Mouse (Mus musculus): Measurements from ENCODE around the gene Stard10. TPM values are rescaled to one million over a fixed set of nuclear protein-coding genes. Genes with fewer than 3 reads are reported as not detected.

Stard10 gene
- polyA plus RNA-seq, 1 experiment from 2014 or later: 142 TPM

DNA sequence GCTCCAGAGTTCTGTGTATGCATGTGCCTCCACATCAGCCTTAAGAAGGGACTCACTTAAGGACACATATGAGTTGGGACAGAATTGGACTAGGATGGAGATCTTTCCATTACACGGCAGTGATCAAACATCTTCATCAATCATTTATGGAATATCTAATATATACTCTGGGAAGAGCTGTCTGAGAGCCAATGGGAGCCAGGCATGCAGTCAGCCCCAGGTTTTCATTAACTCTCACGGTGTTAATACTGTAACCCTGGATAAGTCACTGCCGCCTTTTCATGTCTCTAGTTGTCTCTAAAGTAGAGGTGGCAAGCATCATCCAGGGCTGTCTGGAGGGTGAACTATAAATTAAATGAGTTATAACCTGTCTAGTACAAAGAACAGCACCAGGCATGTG is 3.9 kb upstream of the Stard10 start:
- no peak overlapping the region for H3K9ac ChIP-seq (ENCODE audit: low read depth, low read length)
- no peak overlapping the region for H3K27ac ChIP-seq (ENCODE audit: low read length)
- H3K4me2 ChIP-seq (ENCODE audit: low read depth, low read length): no peak overlapping the region
- H3K4me1 ChIP-seq (ENCODE audit: control insufficient read depth, low read depth, low read length): peaks cover 53% of the 10 kb centered on the region
- no peaks in the 10 kb centered on the region for H3K27me3 ChIP-seq (ENCODE audit: control insufficient read depth, insufficient read depth, low read depth, low read length)
- no peaks in the 10 kb centered on the region for H3K9me3 ChIP-seq (replicated peaks; ENCODE audit: control insufficient read depth, low read length)
- no peak overlapping the region for H3K4me3 ChIP-seq (ENCODE audit: low read depth, low read length)
- 67% methylated on average over 3 of the region's 3 CpGs for WGBS (ENCODE audit: insufficient replicate concordance)
- no peaks in the 10 kb centered on the region for H3K36me3 ChIP-seq (ENCODE audit: control insufficient read depth, insufficient read depth)
- no peak for ATAC-seq (ENCODE audit: low read depth)

DNA sequence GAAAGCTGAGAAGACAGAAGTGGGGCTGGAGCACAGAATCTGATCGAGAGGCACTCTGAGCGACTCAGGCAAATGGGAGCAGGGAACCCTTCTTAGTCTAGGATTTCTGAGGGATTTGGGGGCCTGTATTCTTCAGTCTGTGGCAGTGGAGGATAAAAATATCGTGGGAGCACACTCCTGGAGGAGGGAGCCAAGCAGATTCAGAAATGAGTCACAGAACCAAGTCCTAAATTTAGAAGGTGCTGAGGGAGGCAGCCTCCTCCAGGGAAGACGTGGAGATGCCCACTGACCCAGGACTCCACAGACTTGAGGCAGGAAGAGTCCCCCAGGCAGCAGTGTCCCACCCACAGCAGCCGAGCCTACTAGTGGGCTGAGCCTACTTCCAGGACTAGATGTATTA is 2.5 kb upstream of the Stard10 start:
- Histone ChIP-seq H3K9me3 (replicated peaks; ENCODE audit: control insufficient read depth, low read length) (no peaks in the 10 kb centered on the region), H3K4me2 (ENCODE audit: low read depth, low read length) (no peak overlapping the region), H3K4me1 (ENCODE audit: control insufficient read depth, low read depth, low read length) (peaks cover 65% of the 10 kb centered on the region), H3K9ac (ENCODE audit: low read depth, low read length) (no peak overlapping the region), H3K27ac (ENCODE audit: low read length) (no peak overlapping the region), H3K36me3 (ENCODE audit: control insufficient read depth, insufficient read depth) (no peaks in the 10 kb centered on the region), H3K27me3 (ENCODE audit: control insufficient read depth, insufficient read depth, low read depth, low read length) (no peaks in the 10 kb centered on the region), H3K4me3 (ENCODE audit: low read depth, low read length) (no peak overlapping the region)
- no peak for ATAC-seq (ENCODE audit: low read depth)
- WGBS (ENCODE audit: insufficient replicate concordance): 66% methylated on average over 5 of the region's 5 CpGs

DNA sequence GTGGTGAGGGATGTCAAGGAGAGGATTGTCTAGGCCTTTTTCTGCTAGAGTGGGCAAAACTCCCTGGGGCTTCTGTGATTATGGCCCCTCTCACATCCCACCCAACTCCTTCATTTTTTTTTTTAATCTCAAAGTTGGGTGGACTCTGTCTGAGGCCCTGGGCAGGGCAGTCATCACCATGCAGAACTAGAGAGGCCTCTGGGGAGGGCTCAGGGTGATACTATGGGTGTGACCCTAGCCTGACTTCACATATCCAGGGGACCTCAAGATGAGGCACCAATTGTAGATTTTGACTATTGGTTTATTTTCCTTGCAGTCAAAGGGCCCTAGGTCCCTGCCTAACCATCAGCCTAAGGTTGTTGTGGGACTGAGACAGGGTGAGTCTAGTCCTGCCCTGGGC is 1.2 kb upstream of the Stard10 start:
- H3K4me3 ChIP-seq (ENCODE audit: low read depth, low read length): no peak overlapping the region
- H3K9ac ChIP-seq (ENCODE audit: low read depth, low read length): no peak overlapping the region; the same call in 1 of the 2 replicates
- H3K27me3 ChIP-seq (ENCODE audit: control insufficient read depth, insufficient read depth, low read depth, low read length): no peaks in the 10 kb centered on the region
- peaks cover 71% of the 10 kb centered on the region for H3K4me1 ChIP-seq (ENCODE audit: control insufficient read depth, low read depth, low read length)
- peak; percentile 66 for ATAC-seq (ENCODE audit: low read depth)
- H3K36me3 ChIP-seq (ENCODE audit: control insufficient read depth, insufficient read depth): no peaks in the 10 kb centered on the region
- H3K9me3 ChIP-seq (replicated peaks; ENCODE audit: control insufficient read depth, low read length): no peaks in the 10 kb centered on the region
- peak overlapping the region; percentile 81 for H3K27ac ChIP-seq (ENCODE audit: low read length)
- peak overlapping the region; percentile 45 for H3K4me2 ChIP-seq (ENCODE audit: low read depth, low read length)

DNA sequence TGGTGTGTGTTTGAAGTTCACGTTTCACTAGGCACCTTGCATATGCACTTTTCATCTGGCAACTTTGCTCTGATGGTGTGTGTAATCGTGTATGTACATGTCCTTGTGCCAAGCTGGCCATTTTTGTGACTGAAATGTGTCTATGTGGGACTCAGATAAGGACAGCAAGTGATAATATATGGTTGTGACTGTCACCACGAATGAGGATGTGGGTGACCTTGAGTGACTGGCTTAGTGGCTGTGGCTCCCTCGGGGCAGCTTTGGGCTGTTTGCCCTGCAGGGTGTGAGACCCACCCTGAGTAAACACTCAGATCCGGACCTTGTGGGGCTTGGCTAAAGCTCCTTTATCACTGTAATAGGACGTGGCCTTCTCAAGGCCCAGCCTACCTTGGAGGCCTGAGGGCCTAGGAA is 290 bp upstream of the Stard10 start:
- H3K27ac ChIP-seq (ENCODE audit: low read length): peak overlapping the region; percentile 81
- no peak overlapping the region for H3K4me3 ChIP-seq (ENCODE audit: low read depth, low read length)
- H3K36me3 ChIP-seq (ENCODE audit: control insufficient read depth, insufficient read depth): no peaks in the 10 kb centered on the region
- peak overlapping the region; percentile 29; the same call in 1 of the 2 replicates for H3K4me2 ChIP-seq (ENCODE audit: low read depth, low read length)
- 9% methylated on average over 6 of the region's 6 CpGs for WGBS (ENCODE audit: insufficient replicate concordance)
- H3K4me1 ChIP-seq (ENCODE audit: control insufficient read depth, low read depth, low read length): peaks cover 69% of the 10 kb centered on the region
- H3K9me3 ChIP-seq (replicated peaks; ENCODE audit: control insufficient read depth, low read length): no peaks in the 10 kb centered on the region
- peak overlapping the region; percentile 25 for H3K9ac ChIP-seq (ENCODE audit: low read depth, low read length)
- no peaks in the 10 kb centered on the region for H3K27me3 ChIP-seq (ENCODE audit: control insufficient read depth, insufficient read depth, low read depth, low read length)
- peak; percentile 28 for ATAC-seq (ENCODE audit: low read depth)

DNA sequence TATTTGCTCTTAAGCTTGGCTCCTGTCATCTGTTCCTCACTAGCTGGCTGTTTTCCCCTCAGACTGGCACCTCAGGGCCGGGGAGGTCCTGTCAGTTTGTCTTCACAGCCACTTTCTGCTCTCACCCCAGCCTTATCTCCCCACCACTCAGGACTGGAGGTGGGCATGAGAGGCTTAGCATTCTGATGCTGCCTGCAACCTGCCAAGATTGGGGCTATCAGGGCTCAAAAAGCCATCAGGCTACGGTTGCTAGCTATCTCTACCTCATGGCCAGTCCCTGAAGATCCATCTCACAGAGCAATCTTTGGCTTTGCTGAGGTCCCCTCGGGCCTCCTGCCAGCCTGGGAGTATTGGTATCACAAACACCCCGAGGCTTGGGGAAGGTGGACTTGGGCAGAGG is 2.0 kb downstream of the Stard10 start:
- H3K27ac ChIP-seq (ENCODE audit: low read length): peak overlapping the region; percentile 60
- no peaks in the 10 kb centered on the region for H3K9me3 ChIP-seq (replicated peaks; ENCODE audit: control insufficient read depth, low read length)
- WGBS (ENCODE audit: insufficient replicate concordance): 19% methylated on average over 4 of the region's 4 CpGs
- no peaks in the 10 kb centered on the region for H3K27me3 ChIP-seq (ENCODE audit: control insufficient read depth, insufficient read depth, low read depth, low read length)
- H3K4me3 ChIP-seq (ENCODE audit: low read depth, low read length): no peak overlapping the region
- H3K36me3 ChIP-seq (ENCODE audit: control insufficient read depth, insufficient read depth): no peaks in the 10 kb centered on the region; the same call in 1 of the 2 replicates
- H3K9ac ChIP-seq (ENCODE audit: low read depth, low read length): no peak overlapping the region
- peak overlapping the region; percentile 19; the same call in 1 of the 2 replicates for H3K4me2 ChIP-seq (ENCODE audit: low read depth, low read length)
- H3K4me1 ChIP-seq (ENCODE audit: control insufficient read depth, low read depth, low read length): peaks cover 77% of the 10 kb centered on the region
- peak; percentile 30 for ATAC-seq (ENCODE audit: low read depth)

DNA sequence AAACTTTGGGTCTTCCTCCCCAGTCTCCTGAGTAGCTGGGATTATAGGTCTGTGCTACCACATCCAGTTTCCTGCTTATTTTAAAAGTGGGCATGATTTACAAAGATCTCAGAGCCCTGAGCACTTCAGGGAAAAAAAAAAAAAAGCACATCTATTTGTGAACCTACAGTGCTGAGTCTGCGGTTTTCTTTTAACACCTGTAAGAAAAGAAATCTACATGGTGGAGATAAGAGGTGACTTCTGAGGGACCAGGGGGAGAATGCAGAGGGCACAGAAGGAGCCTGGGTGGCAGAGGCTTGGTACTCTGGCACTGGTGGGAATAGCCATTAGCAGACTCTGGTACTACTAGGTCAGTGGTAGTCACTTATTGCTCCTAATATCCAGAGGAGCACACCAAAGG is 2.9 kb downstream of the Stard10 start:
- no peaks in the 10 kb centered on the region for H3K9me3 ChIP-seq (replicated peaks; ENCODE audit: control insufficient read depth, low read length)
- 51% methylated on average over 1 of the region's 1 CpGs for WGBS (ENCODE audit: insufficient replicate concordance)
- peak overlapping the region; percentile 80 for H3K27ac ChIP-seq (ENCODE audit: low read length)
- peaks cover 79% of the 10 kb centered on the region for H3K4me1 ChIP-seq (ENCODE audit: control insufficient read depth, low read depth, low read length)
- H3K9ac ChIP-seq (ENCODE audit: low read depth, low read length): no peak overlapping the region
- H3K4me2 ChIP-seq (ENCODE audit: low read depth, low read length): no peak overlapping the region; the same call in 1 of the 2 replicates
- no peaks in the 10 kb centered on the region for H3K27me3 ChIP-seq (ENCODE audit: control insufficient read depth, insufficient read depth, low read depth, low read length)
- ATAC-seq (ENCODE audit: low read depth): no peak
- no peak overlapping the region for H3K4me3 ChIP-seq (ENCODE audit: low read depth, low read length)
- no peaks in the 10 kb centered on the region; the same call in 1 of the 2 replicates for H3K36me3 ChIP-seq (ENCODE audit: control insufficient read depth, insufficient read depth)

DNA sequence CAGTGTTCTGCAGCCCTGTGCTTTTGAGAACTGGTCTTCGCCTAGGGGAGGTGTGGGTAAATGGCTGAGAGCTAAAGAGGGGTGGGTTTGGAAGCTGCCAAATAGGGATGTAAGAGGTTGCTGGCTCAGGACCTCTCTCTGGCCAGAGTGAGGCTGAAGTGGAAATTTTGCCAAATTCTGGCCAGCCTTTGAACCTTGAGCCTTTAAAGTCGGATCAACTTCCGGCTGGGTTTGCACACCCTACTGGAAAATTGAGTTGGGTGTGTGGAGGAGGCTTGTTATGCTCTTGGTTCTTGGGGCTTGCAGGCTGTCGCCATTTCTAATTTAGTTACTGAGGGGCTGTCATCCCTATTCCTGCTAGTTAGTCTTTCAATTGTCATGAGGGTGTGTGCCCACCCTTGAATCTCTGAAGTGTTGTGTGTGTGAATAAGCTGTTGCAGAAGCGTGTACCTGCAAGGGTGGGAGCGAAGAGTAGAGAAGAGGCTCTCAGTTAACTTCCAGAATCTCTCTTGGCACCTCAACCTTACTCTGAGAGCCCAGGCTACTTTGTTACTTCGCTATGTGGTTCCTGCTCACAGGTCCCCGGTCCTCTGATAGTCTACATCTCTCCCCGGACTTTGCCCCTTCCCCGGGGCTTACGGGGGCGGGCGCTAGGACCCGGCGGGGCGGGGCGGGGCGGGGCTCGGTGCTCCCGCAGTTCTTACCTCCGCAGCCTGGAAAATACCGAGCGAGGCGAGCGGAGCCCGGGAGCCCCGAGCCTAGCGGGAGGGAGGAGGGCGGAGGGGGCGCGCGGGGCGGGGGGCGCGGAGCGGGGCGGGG is 3.7 kb downstream of the Stard10 start:
- Histone ChIP-seq H3K27ac (ENCODE audit: low read length) (peak overlapping the region; percentile 80), H3K36me3 (ENCODE audit: control insufficient read depth, insufficient read depth) (no peaks in the 10 kb centered on the region; the same call in 1 of the 2 replicates), H3K9ac (ENCODE audit: low read depth, low read length) (peak overlapping the region; percentile 77), H3K4me3 (ENCODE audit: low read depth, low read length) (peak overlapping the region; percentile 76), H3K9me3 (replicated peaks; ENCODE audit: control insufficient read depth, low read length) (no peaks in the 10 kb centered on the region), H3K4me2 (ENCODE audit: low read depth, low read length) (peak overlapping the region; percentile 93), H3K4me1 (ENCODE audit: control insufficient read depth, low read depth, low read length) (peaks cover 72% of the 10 kb centered on the region), H3K27me3 (ENCODE audit: control insufficient read depth, insufficient read depth, low read depth, low read length) (no peaks in the 10 kb centered on the region)
- peak; percentile 55 for ATAC-seq (ENCODE audit: low read depth)
- 6% methylated on average over 26 of the region's 37 CpGs for WGBS (ENCODE audit: insufficient replicate concordance)

DNA sequence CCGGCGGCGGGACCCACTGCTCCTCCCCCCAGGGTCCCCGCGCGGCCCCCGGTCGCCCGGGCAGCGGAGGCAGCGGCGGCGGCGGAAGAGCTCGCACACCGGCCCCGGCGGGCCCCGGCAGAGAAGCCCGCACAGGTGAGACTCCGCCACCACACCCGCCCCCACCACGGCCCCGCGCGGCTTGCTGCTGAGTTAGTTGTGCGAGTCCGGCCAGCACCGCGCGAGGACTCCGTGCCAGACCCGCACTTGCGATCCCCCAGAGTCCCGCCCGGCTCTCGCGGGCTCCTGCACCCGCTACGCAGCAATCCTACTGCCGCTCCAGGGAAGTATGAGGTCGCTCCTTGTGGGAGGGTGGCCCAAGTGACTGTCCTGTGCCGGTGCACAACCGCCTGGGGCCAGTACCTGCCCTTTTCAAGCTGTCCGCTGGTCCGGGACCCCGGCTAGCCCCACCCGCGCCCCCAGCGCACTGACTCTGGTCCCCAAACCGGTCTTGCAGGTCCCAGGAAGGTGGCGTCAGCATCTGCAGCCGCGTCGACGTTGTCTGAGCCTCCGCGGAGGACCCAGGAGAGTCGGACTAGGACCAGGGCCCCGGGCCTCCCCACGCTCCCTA is 4.4 kb downstream of the Stard10 start:
- ATAC-seq (ENCODE audit: low read depth): no peak
- peak overlapping the region; percentile 93 for H3K4me2 ChIP-seq (ENCODE audit: low read depth, low read length)
- H3K9me3 ChIP-seq (replicated peaks; ENCODE audit: control insufficient read depth, low read length): no peaks in the 10 kb centered on the region
- peak overlapping the region; percentile 80 for H3K27ac ChIP-seq (ENCODE audit: low read length)
- no peaks in the 10 kb centered on the region; the same call in 1 of the 2 replicates for H3K36me3 ChIP-seq (ENCODE audit: control insufficient read depth, insufficient read depth)
- peak overlapping the region; percentile 76 for H3K4me3 ChIP-seq (ENCODE audit: low read depth, low read length)
- peaks cover 66% of the 10 kb centered on the region for H3K4me1 ChIP-seq (ENCODE audit: control insufficient read depth, low read depth, low read length)
- H3K27me3 ChIP-seq (ENCODE audit: control insufficient read depth, insufficient read depth, low read depth, low read length): no peaks in the 10 kb centered on the region
- WGBS (ENCODE audit: insufficient replicate concordance): 1% methylated on average over 58 of the region's 61 CpGs
- peak overlapping the region; percentile 77 for H3K9ac ChIP-seq (ENCODE audit: low read depth, low read length)

DNA sequence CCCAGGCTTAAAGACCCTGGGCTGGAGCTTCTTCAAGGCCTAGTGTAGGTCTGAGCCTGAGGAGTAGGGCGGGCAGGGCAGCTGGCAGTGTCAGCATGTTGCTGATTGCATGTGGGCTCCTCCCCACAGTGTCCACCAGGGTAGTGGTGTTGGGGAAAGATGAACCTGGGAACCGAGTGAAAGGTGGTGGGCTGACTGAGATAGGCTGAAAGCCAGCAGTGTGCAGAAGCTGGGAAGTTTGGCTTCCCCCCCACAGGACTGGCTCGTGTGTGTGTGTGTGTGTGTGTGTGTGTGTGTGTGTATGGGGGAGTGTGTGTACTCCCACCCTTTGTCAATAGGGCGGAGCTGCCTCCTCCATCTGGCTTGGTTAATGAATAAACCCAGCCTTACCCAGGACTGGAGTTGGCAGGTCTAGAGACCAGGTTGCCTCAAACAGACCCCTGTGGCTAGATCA is 6.3 kb downstream of the Stard10 start:
- H3K27ac ChIP-seq (ENCODE audit: low read length): peak overlapping the region; percentile 86
- H3K27me3 ChIP-seq (ENCODE audit: control insufficient read depth, insufficient read depth, low read depth, low read length): no peaks in the 10 kb centered on the region
- no peaks in the 10 kb centered on the region; the same call in 1 of the 2 replicates for H3K36me3 ChIP-seq (ENCODE audit: control insufficient read depth, insufficient read depth)
- H3K4me3 ChIP-seq (ENCODE audit: low read depth, low read length): peak overlapping the region; percentile 76
- no peaks in the 10 kb centered on the region for H3K9me3 ChIP-seq (replicated peaks; ENCODE audit: control insufficient read depth, low read length)
- 37% methylated on average over 4 of the region's 4 CpGs for WGBS (ENCODE audit: insufficient replicate concordance)
- peaks cover 51% of the 10 kb centered on the region for H3K4me1 ChIP-seq (ENCODE audit: control insufficient read depth, low read depth, low read length)
- H3K4me2 ChIP-seq (ENCODE audit: low read depth, low read length): peak overlapping the region; percentile 93
- peak overlapping the region; percentile 48 for H3K9ac ChIP-seq (ENCODE audit: low read depth, low read length)
- ATAC-seq (ENCODE audit: low read depth): peak; percentile 52

All from liver, embryonic 16.5 days (tissue).